Mouse (Mus musculus): ENCODE data around the gene Dguok. TPM values are rescaled to one million over a fixed set of nuclear protein-coding genes. Genes with fewer than 3 reads are reported as not detected.

Dguok gene
- total and polyA plus RNA-seq, 3 experiments, result 8.7 to 16.7 (median 11.5) TPM

Other genes starting within 250 kb of the Dguok start
- gene Mthfd2, start 181.1 kb downstream of the Dguok start, total RNA-seq (2012; rRNA removed), result 227 and 351 TPM in 2 replicates
- 281 and 286 TPM in 2 replicates for gene Mthfd2, start 181.1 kb downstream of the Dguok start, total RNA-seq (2014; rRNA removed)
- gene Mthfd2, start 181.1 kb downstream of the Dguok start, polyA plus RNA-seq (2012; ENCODE audit: insufficient read length, low read depth), result 317 and 327 TPM in 2 replicates
- 82.6 and 85.5 TPM in 2 replicates for gene Mob1a, start 181.0 kb downstream of the Dguok start, total RNA-seq (2012; rRNA removed)
- 182 and 200 TPM in 2 replicates for gene Mob1a, start 181.0 kb downstream of the Dguok start, total RNA-seq (2014; rRNA removed)
- 82.4 and 99.8 TPM in 2 replicates for gene Mob1a, start 181.0 kb downstream of the Dguok start, polyA plus RNA-seq (2012; ENCODE audit: insufficient read length, low read depth)
- 35.3 and 38.1 TPM in 2 replicates for gene Bola3, start 157.8 kb downstream of the Dguok start, total RNA-seq (2012; rRNA removed)
- gene Bola3, start 157.8 kb downstream of the Dguok start, total RNA-seq (2014; rRNA removed), result 53.6 and 60.5 TPM in 2 replicates
- 190 and 223 TPM in 2 replicates for gene Bola3, start 157.8 kb downstream of the Dguok start, polyA plus RNA-seq (2012; ENCODE audit: insufficient read length, low read depth)
- 5.6 and 8.2 TPM in 2 replicates for gene Tet3, start 47.9 kb downstream of the Dguok start, total RNA-seq (2012; rRNA removed)
- gene Tet3, start 47.9 kb downstream of the Dguok start, total RNA-seq (2014; rRNA removed), result 2.2 and 3.2 TPM in 2 replicates
- gene Tet3, start 47.9 kb downstream of the Dguok start, polyA plus RNA-seq (2012; ENCODE audit: insufficient read length, low read depth), result 6.4 and 10.0 TPM in 2 replicates
- gene Actg2, start 29.3 kb upstream of the Dguok start, total RNA-seq (2012; rRNA removed), result 0.84 and 1.1 TPM in 2 replicates
- 1.6 and 1.8 TPM in 2 replicates for gene Actg2, start 29.3 kb upstream of the Dguok start, total RNA-seq (2014; rRNA removed)
- 4.0 and 5.6 TPM in 2 replicates for gene Actg2, start 29.3 kb upstream of the Dguok start, polyA plus RNA-seq (2012; ENCODE audit: insufficient read length, low read depth)
- 4.2 and 4.6 TPM in 2 replicates for gene Stambp, start 65.8 kb upstream of the Dguok start, total RNA-seq (2012; rRNA removed)
- 3.3 and 4.1 TPM in 2 replicates for gene Stambp, start 65.8 kb upstream of the Dguok start, total RNA-seq (2014; rRNA removed)
- gene Stambp, start 65.8 kb upstream of the Dguok start, polyA plus RNA-seq (2012; ENCODE audit: insufficient read length, low read depth), result 10.2 and 11.4 TPM in 2 replicates
- not detected in 2 replicates for gene Clec4f, start 149.2 kb upstream of the Dguok start, total RNA-seq (2012; rRNA removed)
- not detected in 2 replicates for gene Clec4f, start 149.2 kb upstream of the Dguok start, total RNA-seq (2014; rRNA removed)
- not detected in 2 replicates for gene Clec4f, start 149.2 kb upstream of the Dguok start, polyA plus RNA-seq (2012; ENCODE audit: insufficient read length, low read depth)
- gene Cd207, start 170.9 kb upstream of the Dguok start, total RNA-seq (2012; rRNA removed), result not detected in 2 replicates
- gene Cd207, start 170.9 kb upstream of the Dguok start, total RNA-seq (2014; rRNA removed), result not detected in 2 replicates
- not detected in 2 replicates for gene Cd207, start 170.9 kb upstream of the Dguok start, polyA plus RNA-seq (2012; ENCODE audit: insufficient read length, low read depth)
- not detected in 2 replicates for gene Vax2, start 204.3 kb upstream of the Dguok start, total RNA-seq (2012; rRNA removed)
- not detected in 2 replicates for gene Vax2, start 204.3 kb upstream of the Dguok start, total RNA-seq (2014; rRNA removed)
- gene Vax2, start 204.3 kb upstream of the Dguok start, polyA plus RNA-seq (2012; ENCODE audit: insufficient read length, low read depth), result not detected in 2 replicates
- not detected in 2 replicates for gene Atp6v1b1, start 236.0 kb upstream of the Dguok start, total RNA-seq (2012; rRNA removed)
- not detected in 2 replicates for gene Atp6v1b1, start 236.0 kb upstream of the Dguok start, total RNA-seq (2014; rRNA removed)
- not detected in 2 replicates for gene Atp6v1b1, start 236.0 kb upstream of the Dguok start, polyA plus RNA-seq (2012; ENCODE audit: insufficient read length, low read depth)

Measured in CH12.LX (cell line).